Mouse (Mus musculus) B cell, adult (primary cell): ENCODE results near the gene Rnase2a. TPM values are rescaled to one million over a fixed set of nuclear protein-coding genes. Genes with fewer than 3 reads are reported as not detected.

Source experiments
- total RNA-seq: library from RNA; stranded (reverse); gene quantifications from 4 replicates; pipeline ENCODE4 v1.2.4, GENCODE M21; 2023; ENCODE audit not compliant: inconsistent age

Gene Rnase2a
- total RNA-seq: not detected in 4 replicates

GRCm38 (mm10) chr14:51256041-51256440 is at the start of gene Rnase2a:
TSS of gene Rnase2a (minus strand) at chr14:51256112.

Other genes with a start within 250 kb of the Rnase2a start
- gene Rnase10, start 248.4 kb downstream of the Rnase2a start, total RNA-seq: not detected in 4 replicates
- gene Rnase9, start 214.2 kb downstream of the Rnase2a start, total RNA-seq: not detected in 4 replicates
- gene Rnase11, start 205.9 kb downstream of the Rnase2a start, total RNA-seq: not detected in 4 replicates
- gene Rnase12, start 198.5 kb downstream of the Rnase2a start, total RNA-seq: 1.1 to 2.9 TPM (median 1.6 TPM) in 3 of 4 replicates, not detected in the other
- gene Olfr750, start 181.7 kb downstream of the Rnase2a start, total RNA-seq: not detected in 4 replicates
- gene Rnase4, start 165.0 kb downstream of the Rnase2a start, total RNA-seq: 0.32 to 1.5 TPM (median 0.81 TPM) in 4 replicates
- not detected in 4 replicates for gene Ang, start 165.0 kb downstream of the Rnase2a start, total RNA-seq
- gene Eddm3b, start 141.7 kb downstream of the Rnase2a start, total RNA-seq: not detected in 4 replicates
- 106 to 123 TPM (median 116 TPM) in 4 replicates for gene Rnase6, start 132.2 kb downstream of the Rnase2a start, total RNA-seq
- 0.72 TPM in 1 of 4 replicates, not detected in the others for gene Rnase1, start 109.3 kb downstream of the Rnase2a start, total RNA-seq
- not detected in 4 replicates for gene Rnase2b, start 93.9 kb downstream of the Rnase2a start, total RNA-seq
- gene Ang2, start 57.0 kb downstream of the Rnase2a start, total RNA-seq: not detected in 4 replicates
- gene Ear14, start 52.7 kb downstream of the Rnase2a start, total RNA-seq: not detected in 4 replicates
- gene Gm7247, start 105.6 kb upstream of the Rnase2a start, total RNA-seq: not detected in 4 replicates
- gene Vmn2r88, start 154.7 kb upstream of the Rnase2a start, total RNA-seq: not detected in 4 replicates
- gene Vmn2r89, start 195.7 kb upstream of the Rnase2a start, total RNA-seq: not detected in 4 replicates